Mouse (Mus musculus) stomach, embryonic 15.5 days (tissue): Measurements from ENCODE around the gene 5430419D17Rik. TPM values are rescaled to one million over a fixed set of nuclear protein-coding genes. Genes with fewer than 3 reads are reported as not detected.

Source experiments
- ATAC-seq: fragments of 200-750 bp; cut with Nextera tagmentation; 2 replicates; pipeline ENCODE4 v1.8.0; 2017; ENCODE audit warnings: low read depth, moderate number of reproducible peaks, moderate TSS enrichment; ENCODE audit not compliant: insufficient read depth, low FRiP score
- H3K27ac ChIP-seq: fragments of 300-500 bp; sonication (generic); 2 replicates; pipeline ENCODE4 v1.5.1; 2015; ENCODE audit warnings: mild to moderate bottlenecking, inconsistent platforms
- H3K27me3 ChIP-seq: fragments of 300-500 bp; sonication (generic); replicated peaks from 2 replicates; pipeline ENCODE4 v1.6.1; 2015; ENCODE audit warnings: inconsistent platforms
- H3K36me3 ChIP-seq: fragments of 300-500 bp; sonication (generic); 2 replicates; pipeline ENCODE4 v1.6.1; 2015; ENCODE audit warnings: inconsistent platforms
- H3K4me1 ChIP-seq: fragments of 300-500 bp; sonication (generic); 2 replicates; pipeline ENCODE4 v1.6.1; 2015; ENCODE audit warnings: inconsistent platforms
- H3K4me2 ChIP-seq: fragments of 300-500 bp; sonication (generic); 2 replicates; pipeline ENCODE4 v1.6.1; 2015; ENCODE audit warnings: mild to moderate bottlenecking, inconsistent platforms
- H3K4me3 ChIP-seq: fragments of 300-500 bp; sonication (generic); replicated peaks from 2 replicates; pipeline ENCODE4 v1.5.1; 2015; ENCODE audit warnings: inconsistent platforms
- H3K9ac ChIP-seq: fragments of 300-500 bp; sonication (generic); 2 replicates; pipeline ENCODE4 v1.6.1; 2015; ENCODE audit warnings: inconsistent platforms
- H3K9me3 ChIP-seq: fragments of 300-500 bp; sonication (generic); 2 replicates; pipeline ENCODE4 v1.6.1; 2016; ENCODE audit warnings: inconsistent platforms
- WGBS: fragments of 180-500 bp; shearing (Covaris S2); methylation state at CpG from one replicate; pipeline ENCODE4 v1.1.7; 2015; 5-methylcytosine and 5-hydroxymethylcytosine counted together
- polyA plus RNA-seq: library from polyadenylated mRNA; unstranded; fragments of >200 nt; fragmentation: Nextera tagmentation; extraction: Ambion mirVana; gene quantifications from 2 replicates; pipeline ENCODE4 v1.2.1, GENCODE M21; 2015

5430419D17Rik gene
- polyA plus RNA-seq, result 0.01 and 0.03 TPM in 2 replicates

DNA sequence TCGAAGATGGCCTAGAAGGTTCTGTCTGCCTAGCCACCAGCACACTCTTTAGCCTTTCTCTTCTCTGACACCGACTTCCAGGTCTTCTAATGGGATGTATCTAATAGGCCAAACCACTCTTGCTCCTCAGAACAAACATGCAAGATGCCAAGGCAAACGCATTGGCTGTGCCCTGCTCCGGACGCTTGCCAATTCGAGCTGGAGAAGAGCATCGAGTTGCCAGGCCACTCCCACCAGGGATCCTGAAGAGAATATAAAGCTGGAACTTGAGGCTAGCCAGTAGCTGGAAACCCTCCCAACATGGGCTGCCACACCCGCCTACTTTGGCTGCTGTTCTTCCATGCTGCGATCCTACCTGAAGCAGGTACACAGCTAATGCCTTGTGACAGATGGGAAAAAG, at the start of gene 5430419D17Rik:
Gene 5430419D17Rik, plus strand, starts transcription at position 282 of the 400 bp plus-strand sequence.
- Histone ChIP-seq H3K9ac (no peak within 1 kb of the TSS), H3K9me3 (no peaks in the 10 kb centered on the region), H3K36me3 (no peaks in the 10 kb centered on the region), H3K4me2 (no peak within 1 kb of the TSS), H3K27me3 (no peaks in the 10 kb centered on the region), H3K27ac (no peak within 1 kb of the TSS), H3K4me3 (no peak within 1 kb of the TSS), H3K4me1 (no peaks in the 10 kb centered on the region)
- 85% methylated on average over 9 of the region's 9 CpGs for WGBS
- ATAC-seq, result no peak

DNA sequence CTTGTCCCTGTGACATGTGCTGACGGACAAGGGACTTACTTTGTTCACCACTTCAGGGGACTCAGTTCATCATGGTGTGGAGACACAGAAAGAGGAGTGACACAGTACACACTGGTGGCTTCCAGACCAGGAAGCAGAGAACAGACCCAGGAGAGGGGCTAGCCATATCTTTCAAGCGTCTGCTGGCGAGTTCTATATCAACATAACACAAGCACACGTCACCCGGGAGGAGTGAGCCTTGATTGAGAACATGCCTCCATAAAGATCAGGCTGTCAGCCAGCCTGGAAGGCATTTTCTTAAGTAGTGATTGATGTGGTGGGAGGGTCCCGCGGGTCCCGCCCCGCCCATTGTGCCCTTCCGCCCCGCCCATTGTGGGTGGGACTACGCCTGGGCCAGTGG, 44.2 kb upstream of the 5430419D17Rik start:
- 63% methylated on average over 12 of the region's 12 CpGs for WGBS
- Histone ChIP-seq H3K36me3 (no peaks in the 10 kb centered on the region), H3K27ac (no peak overlapping the region), H3K9me3 (no peaks in the 10 kb centered on the region), H3K9ac (no peak overlapping the region), H3K4me3 (no peak overlapping the region), H3K4me2 (no peak overlapping the region), H3K27me3 (no peaks in the 10 kb centered on the region), H3K4me1 (no peaks in the 10 kb centered on the region)
- ATAC-seq, result no peak

DNA sequence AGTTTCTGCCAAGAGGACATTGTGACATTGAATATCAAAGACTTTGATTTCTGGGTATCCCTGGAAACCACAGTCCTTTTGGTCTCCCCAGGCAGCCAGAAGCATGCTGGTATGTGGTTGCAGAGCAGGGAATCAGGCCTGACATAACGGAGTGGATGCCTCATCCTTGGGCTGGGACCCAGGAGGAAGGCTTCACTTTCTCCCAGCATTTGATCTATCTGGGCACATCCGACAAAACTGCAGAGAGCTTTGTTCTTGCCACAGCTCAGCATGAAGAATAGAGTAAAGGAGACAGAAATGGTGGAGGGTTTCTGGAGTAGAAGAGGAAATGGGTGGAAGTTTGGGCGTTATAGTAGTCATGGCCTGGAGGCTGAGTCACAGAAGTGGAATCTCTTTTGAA, 41.0 kb upstream of the 5430419D17Rik start:
- Histone ChIP-seq H3K27ac (no peak overlapping the region), H3K4me2 (no peak overlapping the region), H3K4me3 (no peak overlapping the region), H3K9me3 (no peaks in the 10 kb centered on the region), H3K4me1 (no peaks in the 10 kb centered on the region), H3K27me3 (no peaks in the 10 kb centered on the region), H3K9ac (no peak overlapping the region), H3K36me3 (no peaks in the 10 kb centered on the region)
- 73% methylated on average over 3 of the region's 3 CpGs for WGBS
- ATAC-seq, result no peak

GRCm38 (mm10) chr7:131146214-131146613, 28.0 kb upstream of the 5430419D17Rik start, which contains the start of gene 4933402N03Rik:
TSS of gene 4933402N03Rik (minus strand) at chr7:131146314.
- no peak within 1 kb of the TSS for H3K9ac ChIP-seq
- WGBS, result 88% methylated on average over 2 of the region's 2 CpGs

GRCm38 (mm10) chr7:131150179-131150578, 24.0 kb upstream of the 5430419D17Rik start:
- Histone ChIP-seq H3K27ac (no peak overlapping the region), H3K4me3 (no peak overlapping the region), H3K9ac (no peak overlapping the region), H3K9me3 (no peaks in the 10 kb centered on the region), H3K27me3 (no peaks in the 10 kb centered on the region), H3K4me2 (no peak overlapping the region), H3K36me3 (no peaks in the 10 kb centered on the region), H3K4me1 (no peaks in the 10 kb centered on the region)
- 71% methylated on average over 3 of the region's 3 CpGs for WGBS
- no peak for ATAC-seq

More at GRCm38 (mm10) chr7:131146214-131146613, 28.0 kb upstream of the 5430419D17Rik start, which contains the start of gene 4933402N03Rik:
- Histone ChIP-seq H3K4me2 (no peak within 1 kb of the TSS), H3K27ac (no peak within 1 kb of the TSS), H3K4me1 (no peaks in the 10 kb centered on the region), H3K4me3 (no peak within 1 kb of the TSS), H3K36me3 (no peaks in the 10 kb centered on the region), H3K9me3 (no peaks in the 10 kb centered on the region), H3K27me3 (no peaks in the 10 kb centered on the region)
- no peak for ATAC-seq

- no peaks in the 10 kb centered on the region for H3K36me3 ChIP-seq
- 69% methylated on average over 5 of the region's 5 CpGs for WGBS
- no peak for ATAC-seq
Observed at GRCm38 (mm10) chr7:131153044-131153443, 21.2 kb upstream of the 5430419D17Rik start.

DNA sequence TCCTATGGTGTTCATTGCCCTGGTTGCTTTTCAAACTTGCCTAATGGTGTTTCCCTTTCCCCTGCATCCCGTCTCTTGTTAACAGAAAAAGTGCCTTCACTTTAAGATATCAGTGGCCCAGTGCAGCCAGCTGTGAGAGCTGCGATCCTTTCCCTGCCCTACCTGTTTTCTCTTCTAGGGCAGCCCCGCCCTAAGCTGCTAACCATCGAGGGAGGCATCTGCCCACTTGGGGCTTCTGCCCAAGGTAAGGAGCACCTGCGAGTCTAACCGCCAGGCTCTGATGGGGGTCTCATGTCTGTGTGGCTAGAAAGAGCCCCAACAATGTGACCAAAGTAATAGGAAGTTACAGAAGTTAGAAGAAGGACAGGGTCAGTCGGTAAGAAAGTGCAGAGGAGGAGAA, 12.0 kb upstream of the 5430419D17Rik start:
- Histone ChIP-seq H3K4me2 (no peak overlapping the region), H3K9me3 (no peaks in the 10 kb centered on the region), H3K4me3 (no peak overlapping the region), H3K27ac (no peak overlapping the region), H3K27me3 (no peaks in the 10 kb centered on the region), H3K4me1 (no peaks in the 10 kb centered on the region), H3K36me3 (no peaks in the 10 kb centered on the region), H3K9ac (no peak overlapping the region)
- 60% methylated on average over 7 of the region's 7 CpGs for WGBS
- ATAC-seq, result no peak

More at GRCm38 (mm10) chr7:131153044-131153443, 21.2 kb upstream of the 5430419D17Rik start:
- H3K9me3 ChIP-seq, result no peaks in the 10 kb centered on the region
- H3K4me3 ChIP-seq, result no peak overlapping the region
- no peak overlapping the region for H3K9ac ChIP-seq
- no peaks in the 10 kb centered on the region for H3K4me1 ChIP-seq
- no peak overlapping the region for H3K4me2 ChIP-seq
- no peaks in the 10 kb centered on the region for H3K27me3 ChIP-seq
- H3K27ac ChIP-seq, result no peak overlapping the region

DNA sequence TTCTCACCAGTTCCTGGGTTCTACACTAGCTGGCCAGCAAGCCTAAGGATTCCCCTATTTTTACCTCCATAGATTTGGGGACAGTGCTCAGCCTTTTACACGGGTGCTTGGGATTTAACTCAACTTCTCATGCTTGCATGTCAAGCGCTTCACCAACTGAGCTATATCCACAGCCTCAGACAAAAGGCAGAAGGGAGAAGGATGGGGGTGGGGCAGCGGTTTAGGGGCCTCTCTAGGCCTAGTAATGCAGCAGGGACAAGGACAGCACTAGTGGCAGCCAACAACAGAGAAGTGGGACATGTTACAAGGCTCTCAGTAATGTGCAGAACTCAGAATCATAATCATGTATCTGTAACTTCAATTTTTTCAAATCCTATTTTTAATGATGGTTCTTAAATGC, 6.4 kb upstream of the 5430419D17Rik start:
- no peaks in the 10 kb centered on the region for H3K27me3 ChIP-seq
- H3K27ac ChIP-seq, result no peak overlapping the region
- H3K4me2 ChIP-seq, result no peak overlapping the region
- H3K9me3 ChIP-seq, result no peaks in the 10 kb centered on the region
- no peaks in the 10 kb centered on the region for H3K4me1 ChIP-seq
- ATAC-seq, result no peak
- no peaks in the 10 kb centered on the region for H3K36me3 ChIP-seq
- 71% methylated on average over 3 of the region's 3 CpGs for WGBS
- no peak overlapping the region for H3K4me3 ChIP-seq
- no peak overlapping the region for H3K9ac ChIP-seq

DNA sequence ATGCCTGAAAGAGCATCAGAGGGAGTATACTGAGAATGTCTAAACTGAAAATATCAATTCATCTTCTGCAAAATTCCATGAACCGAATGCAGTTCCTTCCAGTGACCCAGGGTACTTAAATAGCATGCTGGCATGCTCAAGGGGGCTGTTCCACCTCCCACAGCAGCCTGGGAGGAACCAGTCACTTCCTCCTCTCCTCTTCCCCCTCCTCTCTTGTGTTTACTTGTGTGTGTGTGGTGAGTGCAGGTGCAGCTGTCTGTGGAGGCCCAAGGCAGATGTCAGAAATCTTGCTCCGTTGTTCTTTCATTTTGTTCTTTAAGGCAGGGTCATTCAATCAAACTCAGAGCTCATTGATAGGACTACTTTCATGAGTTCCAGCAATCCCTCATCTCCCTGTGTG, 5.1 kb upstream of the 5430419D17Rik start:
- Histone ChIP-seq H3K4me1 (no peaks in the 10 kb centered on the region), H3K9ac (no peak overlapping the region), H3K36me3 (no peaks in the 10 kb centered on the region), H3K4me3 (no peak overlapping the region), H3K27me3 (no peaks in the 10 kb centered on the region), H3K4me2 (no peak overlapping the region), H3K9me3 (no peaks in the 10 kb centered on the region), H3K27ac (no peak overlapping the region)
- WGBS, result 19% methylated on average over 2 of the region's 2 CpGs
- ATAC-seq, result no peak

GRCm38 (mm10) chr7:131182685-131183084, 8.5 kb downstream of the 5430419D17Rik start:
- WGBS, result 48% methylated on average over 4 of the region's 4 CpGs

DNA sequence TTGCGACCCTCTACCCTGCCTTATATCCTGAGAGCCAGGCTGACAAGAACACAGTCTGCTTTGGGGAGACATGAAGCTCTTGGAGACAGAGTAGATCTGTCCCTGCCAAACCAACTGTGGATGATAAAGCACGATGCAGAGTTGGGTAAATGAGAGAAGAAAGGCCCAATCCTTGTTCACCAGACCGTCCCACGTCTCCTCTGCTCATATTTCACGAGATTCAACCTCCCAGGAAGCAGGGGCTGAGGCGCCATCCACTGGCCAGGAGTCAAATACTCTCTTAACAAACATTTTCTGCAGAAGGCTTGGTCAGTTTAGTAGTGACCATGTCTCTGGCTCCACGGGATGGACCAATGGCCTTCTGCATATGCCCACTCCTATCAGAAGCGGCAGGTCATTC, 10.1 kb downstream of the 5430419D17Rik start:
- no peak for ATAC-seq
- H3K4me3 ChIP-seq, result no peak overlapping the region
- no peaks in the 10 kb centered on the region for H3K27me3 ChIP-seq
- no peak overlapping the region for H3K4me2 ChIP-seq
- no peaks in the 10 kb centered on the region for H3K36me3 ChIP-seq
- H3K4me1 ChIP-seq, result no peaks in the 10 kb centered on the region
- WGBS, result 56% methylated on average over 8 of the region's 8 CpGs
- H3K9me3 ChIP-seq, result no peaks in the 10 kb centered on the region
- H3K9ac ChIP-seq, result no peak overlapping the region
- no peak overlapping the region for H3K27ac ChIP-seq

More at GRCm38 (mm10) chr7:131182685-131183084, 8.5 kb downstream of the 5430419D17Rik start:
- Histone ChIP-seq H3K4me2 (no peak overlapping the region), H3K27me3 (no peaks in the 10 kb centered on the region), H3K36me3 (no peaks in the 10 kb centered on the region), H3K9me3 (no peaks in the 10 kb centered on the region), H3K9ac (no peak overlapping the region), H3K27ac (no peak overlapping the region), H3K4me1 (no peaks in the 10 kb centered on the region), H3K4me3 (no peak overlapping the region)
- ATAC-seq, result 0 out of 2 replicates have a peak, but pooled peaks have one; percentile 35

- 62% methylated on average over 8 of the region's 8 CpGs for WGBS
- Histone ChIP-seq H3K27ac (no peak overlapping the region), H3K4me2 (no peak overlapping the region), H3K4me3 (no peak overlapping the region), H3K27me3 (no peaks in the 10 kb centered on the region), H3K9me3 (no peaks in the 10 kb centered on the region), H3K4me1 (no peaks in the 10 kb centered on the region), H3K36me3 (no peaks in the 10 kb centered on the region), H3K9ac (no peak overlapping the region)
- no peak for ATAC-seq
Observed at GRCm38 (mm10) chr7:131187047-131187446, 12.8 kb downstream of the 5430419D17Rik start.

- ATAC-seq, result no peak
- no peak overlapping the region for H3K4me3 ChIP-seq
- H3K9ac ChIP-seq, result no peak overlapping the region
- H3K9me3 ChIP-seq, result no peaks in the 10 kb centered on the region
- no peaks in the 10 kb centered on the region for H3K36me3 ChIP-seq
- no peaks in the 10 kb centered on the region for H3K4me1 ChIP-seq
- H3K4me2 ChIP-seq, result no peak overlapping the region
- H3K27ac ChIP-seq, result no peak overlapping the region
- 94% methylated on average over 14 of the region's 14 CpGs for WGBS
- no peaks in the 10 kb centered on the region for H3K27me3 ChIP-seq
Observed at GRCm38 (mm10) chr7:131187996-131188395, 13.8 kb downstream of the 5430419D17Rik start.
